Comparison of ENCODE assay signal across 22 mouse cellular contexts in genomic region chr16:89805210-89805609, GRCm38 (mm10).
DNase-seq lines count a peak whose midpoint lies in the region; ATAC-seq and TF ChIP-seq lines count a peak whose summit lies in the region.
"Had no signal": no experiment of that assay in that cellular context is flagged by ENCODE, and none has a peak within 500 bp of the region (broad histone marks: within the 10 kb centered on the region; RNA-seq: fewer than 3 reads in every experiment).

No protein-coding gene starts in this region.

- ATAC-seq in forebrain, embryonic 12.5 days (ENCODE audit: low FRiP score): peak; percentile 45
- peak; percentile 41; the same call in 1 of the 2 replicates for ATAC-seq in midbrain, embryonic 16.5 days
- ATAC-seq: CD4-positive, CD25-positive, alpha-beta regulatory T cell, adult 4 months; intestine, embryonic 15.5 days had no signal

- DNase-seq in forebrain, embryonic 10.5 days (ENCODE audit: extremely low spot score, low spot score): no peak
- no peak for DNase-seq in layer of hippocampus, adult 2 months (ENCODE audit: low spot score in 2 of 2)
- DNase-seq in layer of hippocampus, adult 9-11 months: no peak
- DNase-seq in brain, embryonic 14.5 days (ENCODE audit: low read depth): peak; percentile 15
- DNase-seq in embryo, embryonic 10.5 days (ENCODE audit: low spot score): no peak
- DNase-seq: adrenal gland, postnatal 10 days; B cell, adult 2 months; cerebellum, adult 11-12 months; cerebellum, adult 9-10 months; cerebellum, postnatal 36 days; embryo, embryonic 11 days; gastrocnemius, postnatal 10 days; heart, adult 18-20 months; heart, postnatal 10 days; heart, postnatal 4 days had no signal

- H3K4me1 ChIP-seq in forebrain, embryonic 12.5 days: no peaks in the 10 kb centered on the region; the same call in 1 of the 2 replicates
- H3K4me1 ChIP-seq in forebrain, embryonic 10.5 days: peaks cover 13% of the 10 kb centered on the region; the same call in 1 of the 2 replicates
- H3K4me1 ChIP-seq in midbrain, embryonic 16.5 days (ENCODE audit: control insufficient read depth, insufficient read depth, low read length): no peaks in the 10 kb centered on the region
- H3K4me1 ChIP-seq: intestine, embryonic 15.5 days had no signal

- no peak overlapping the region for H3K9ac ChIP-seq in forebrain, embryonic 12.5 days
- H3K9ac ChIP-seq in midbrain, embryonic 16.5 days (ENCODE audit: low read depth, low read length): no peak overlapping the region
- H3K9ac ChIP-seq: embryonic facial prominence, embryonic 15.5 days; intestine, embryonic 15.5 days had no signal

- no peaks in the 10 kb centered on the region for H3K27me3 ChIP-seq in forebrain, embryonic 12.5 days
- no peaks in the 10 kb centered on the region for H3K27me3 ChIP-seq in forebrain, embryonic 10.5 days (ENCODE audit: poor library complexity, severe bottlenecking)
- no peaks in the 10 kb centered on the region for H3K27me3 ChIP-seq in midbrain, embryonic 16.5 days (ENCODE audit: control insufficient read depth, insufficient read depth, low read depth, low read length)
- H3K27me3 ChIP-seq: embryonic facial prominence, embryonic 15.5 days; intestine, embryonic 15.5 days had no signal

- peaks cover 39% of the 10 kb centered on the region for H3K36me3 ChIP-seq in forebrain, embryonic 12.5 days (replicated peaks)
- H3K36me3 ChIP-seq in forebrain, embryonic 10.5 days (replicated peaks): peaks cover 57% of the 10 kb centered on the region
- peaks cover 19% of the 10 kb centered on the region for H3K36me3 ChIP-seq in midbrain, embryonic 16.5 days (ENCODE audit: control insufficient read depth, insufficient read depth, low read length)

- H3K27ac ChIP-seq in forebrain, embryonic 12.5 days: no peak overlapping the region
- no peak overlapping the region for H3K27ac ChIP-seq in forebrain, embryonic 10.5 days
- 0 out of 2 replicates have a peak overlapping the region, but pooled peaks have one; percentile 28 for H3K27ac ChIP-seq in layer of hippocampus, adult 2 months
- no peak overlapping the region for H3K27ac ChIP-seq in midbrain, embryonic 16.5 days (ENCODE audit: low read length)
- H3K27ac ChIP-seq: embryonic facial prominence, embryonic 15.5 days; heart, embryonic 10.5 days; intestine, embryonic 15.5 days had no signal

- TF ChIP-seq POLR2A in brain, embryonic 14.5 days (IDR thresholded peaks at IDR 0.05; ENCODE audit: borderline replicate concordance, extremely low read depth, insufficient read depth, insufficient read length, poor library complexity, severe bottlenecking): no peak

- H3K4me3 ChIP-seq in forebrain, embryonic 12.5 days (replicated peaks): no peak overlapping the region
- H3K4me3 ChIP-seq in forebrain, embryonic 10.5 days: no peak overlapping the region
- no peak overlapping the region for H3K4me3 ChIP-seq in layer of hippocampus, adult 2 months
- no peak overlapping the region for H3K4me3 ChIP-seq in midbrain, embryonic 16.5 days (ENCODE audit: low read depth, low read length)
- H3K4me3 ChIP-seq: embryonic facial prominence, embryonic 15.5 days; erythroblast, embryonic 14.5 days; heart, embryonic 10.5 days; intestine, embryonic 15.5 days had no signal

- no peak for TF ChIP-seq CTCF in layer of hippocampus, adult 2 months (conservative IDR thresholded peaks at IDR 0.05)
- TF ChIP-seq CTCF in brain, embryonic 14.5 days (IDR thresholded peaks at IDR 0.05; ENCODE audit: borderline replicate concordance, extremely low read depth, insufficient read depth, insufficient read length): no peak

- no peaks in the 10 kb centered on the region for H3K9me3 ChIP-seq in forebrain, embryonic 12.5 days
- H3K9me3 ChIP-seq in forebrain, embryonic 10.5 days: no peaks in the 10 kb centered on the region
- no peaks in the 10 kb centered on the region for H3K9me3 ChIP-seq in midbrain, embryonic 16.5 days (replicated peaks; ENCODE audit: control insufficient read depth, low read length, poor library complexity, severe bottlenecking)
- H3K9me3 ChIP-seq: embryonic facial prominence, embryonic 15.5 days; heart, embryonic 10.5 days; intestine, embryonic 15.5 days had no signal

- H3K4me2 ChIP-seq in forebrain, embryonic 12.5 days: no peak overlapping the region
- no peak overlapping the region for H3K4me2 ChIP-seq in midbrain, embryonic 16.5 days (ENCODE audit: low read length)
- H3K4me2 ChIP-seq: embryonic facial prominence, embryonic 15.5 days; intestine, embryonic 15.5 days had no signal

- 94% methylated on average over 12 of the region's 12 CpGs for WGBS in forebrain, embryonic 12.5 days
- 92% methylated on average over 12 of the region's 12 CpGs for WGBS in forebrain, embryonic 10.5 days
- 68% methylated on average over 12 of the region's 12 CpGs for WGBS in midbrain, embryonic 16.5 days
